Mouse (Mus musculus): Measurements from ENCODE around the gene Smpdl3a. TPM values are rescaled to one million over a fixed set of nuclear protein-coding genes. Genes with fewer than 3 reads are reported as not detected.

Smpdl3a gene
- polyA plus RNA-seq, 1 experiment = 48.3 TPM

DNA sequence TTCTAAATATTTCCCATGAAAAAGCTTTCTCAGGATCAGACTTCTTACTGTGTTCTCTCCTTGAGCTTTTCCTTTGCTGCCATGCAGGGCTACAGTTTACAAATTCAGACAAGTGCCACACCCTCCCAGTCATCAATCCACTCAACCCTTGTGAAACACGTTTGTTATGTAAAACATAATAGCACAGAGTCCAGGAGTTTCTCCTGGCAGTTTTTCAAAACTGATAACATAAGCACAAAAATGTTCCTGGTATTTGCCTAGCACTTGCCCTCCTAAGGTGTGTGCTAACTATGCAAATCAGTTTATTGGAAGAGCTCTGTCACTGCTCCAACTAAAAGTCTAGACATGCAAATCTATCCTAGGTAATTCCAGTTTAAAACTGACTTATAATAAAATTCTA lies 31.1 kb upstream of the Smpdl3a start:
- H3K27me3 ChIP-seq (ENCODE audit: control insufficient read depth, insufficient read depth, low read length) = no peaks in the 10 kb centered on the region
- no peak overlapping the region for H3K4me3 ChIP-seq (ENCODE audit: control insufficient read depth, insufficient read depth, low read length)
- H3K36me3 ChIP-seq (ENCODE audit: control insufficient read depth, insufficient read depth, low read length) = no peaks in the 10 kb centered on the region
- WGBS = 79% methylated on average over 1 of the region's 1 CpGs
- no peaks in the 10 kb centered on the region for H3K4me1 ChIP-seq (replicated peaks; ENCODE audit: control insufficient read depth, insufficient read depth, low read length)
- DNase-seq = no peak
- TF ChIP-seq CTCF (IDR thresholded peaks at IDR 0.05; ENCODE audit: borderline replicate concordance, control insufficient read depth, extremely low read depth, insufficient read depth, low read length, poor library complexity) (no peak), POLR2A (IDR thresholded peaks at IDR 0.05; ENCODE audit: control insufficient read depth, extremely low read depth, insufficient read depth, low read length, poor library complexity) (no peak)
- no peak overlapping the region for H3K27ac ChIP-seq (ENCODE audit: control insufficient read depth, insufficient read depth, low read length)

DNA sequence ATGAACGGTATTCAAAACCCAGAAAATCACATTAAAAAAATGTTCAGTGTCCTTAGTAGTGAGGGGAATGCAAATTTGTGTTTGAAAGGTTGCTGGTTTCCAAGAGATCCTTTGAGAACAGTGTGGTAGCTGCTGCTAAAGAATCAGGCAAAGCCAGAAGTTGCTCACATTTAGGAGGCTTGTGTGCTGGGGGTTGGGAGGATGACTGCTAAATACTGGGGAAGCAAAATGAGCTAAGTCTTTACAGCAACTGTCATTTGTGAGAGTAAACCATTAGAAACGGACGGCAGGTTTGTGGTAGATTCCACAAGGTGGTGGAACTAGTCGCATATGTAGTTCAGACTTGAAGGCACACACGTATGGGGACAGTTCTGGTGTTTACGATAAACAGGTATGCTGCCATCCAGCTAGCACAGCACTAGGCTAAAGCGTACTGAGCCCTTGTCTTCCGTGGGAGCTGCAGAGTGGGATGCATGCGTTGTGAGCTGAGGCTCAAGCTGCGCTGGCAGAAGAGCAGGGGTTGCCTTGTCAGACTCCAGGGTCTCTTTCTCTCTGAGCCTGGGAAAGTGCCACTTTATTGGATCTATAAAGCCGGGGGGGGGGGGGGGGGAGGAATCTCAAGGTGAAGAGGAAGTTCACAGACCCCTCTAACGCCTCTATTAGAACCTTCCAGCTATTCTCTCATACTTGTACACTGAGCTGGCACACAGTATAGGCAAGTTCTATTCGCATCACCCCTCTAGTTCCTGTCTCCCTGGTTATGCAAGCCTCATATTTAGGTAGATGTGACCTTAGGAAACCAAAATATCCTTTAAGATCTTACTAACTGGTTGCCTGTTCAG lies 10.6 kb upstream of the Smpdl3a start:
- no peaks in the 10 kb centered on the region for H3K27me3 ChIP-seq (ENCODE audit: control insufficient read depth, insufficient read depth, low read length)
- no peaks in the 10 kb centered on the region for H3K36me3 ChIP-seq (ENCODE audit: control insufficient read depth, insufficient read depth, low read length)
- H3K4me1 ChIP-seq (replicated peaks; ENCODE audit: control insufficient read depth, insufficient read depth, low read length) = no peaks in the 10 kb centered on the region
- no peak for TF ChIP-seq CTCF (IDR thresholded peaks at IDR 0.05; ENCODE audit: borderline replicate concordance, control insufficient read depth, extremely low read depth, insufficient read depth, low read length, poor library complexity)
- TF ChIP-seq POLR2A (IDR thresholded peaks at IDR 0.05; ENCODE audit: control insufficient read depth, extremely low read depth, insufficient read depth, low read length, poor library complexity) = no peak
- 78% methylated on average over 13 of the region's 13 CpGs for WGBS
- DNase-seq = no peak
- no peak overlapping the region for H3K27ac ChIP-seq (ENCODE audit: control insufficient read depth, insufficient read depth, low read length)
- H3K4me3 ChIP-seq (ENCODE audit: control insufficient read depth, insufficient read depth, low read length) = no peak overlapping the region

DNA sequence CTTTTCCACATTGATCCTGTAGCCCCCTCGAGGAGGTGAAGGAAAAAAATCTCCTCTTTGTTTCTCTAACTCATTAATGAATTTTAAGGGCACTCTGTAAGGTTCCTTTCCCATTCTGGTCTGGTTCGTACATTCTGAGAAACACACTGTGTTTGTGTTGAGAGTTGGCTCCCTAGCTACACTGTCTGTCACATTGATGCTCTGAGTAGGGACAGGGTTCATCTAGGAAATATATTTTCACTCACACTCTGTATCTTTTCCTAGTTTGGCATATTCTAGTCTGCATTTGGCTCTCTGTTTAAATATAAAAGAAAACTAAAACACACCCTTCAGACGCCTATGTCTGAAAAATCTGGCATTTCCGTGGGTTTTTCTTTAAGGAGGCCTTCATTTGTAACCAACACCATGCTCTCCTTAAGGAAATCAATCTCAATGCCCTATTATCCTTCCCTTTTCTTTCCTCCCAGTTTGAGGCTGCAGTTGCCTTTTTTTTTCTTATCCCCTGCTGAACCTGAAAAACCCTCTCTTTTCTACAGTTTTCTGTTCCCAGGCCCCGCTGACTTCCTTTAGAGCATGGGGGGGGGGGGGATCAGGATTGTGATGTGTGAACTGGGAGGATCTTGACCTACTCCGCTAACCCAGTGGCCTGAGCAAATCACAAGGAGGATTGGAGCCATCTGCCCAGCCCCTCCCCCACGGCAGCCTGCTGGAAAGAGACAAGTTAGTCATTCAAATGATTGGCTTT lies 9.8 kb upstream of the Smpdl3a start:
- Histone ChIP-seq H3K36me3 (ENCODE audit: control insufficient read depth, insufficient read depth, low read length) (no peaks in the 10 kb centered on the region), H3K27ac (ENCODE audit: control insufficient read depth, insufficient read depth, low read length) (no peak overlapping the region), H3K4me1 (replicated peaks; ENCODE audit: control insufficient read depth, insufficient read depth, low read length) (no peaks in the 10 kb centered on the region), H3K4me3 (ENCODE audit: control insufficient read depth, insufficient read depth, low read length) (no peak overlapping the region), H3K27me3 (ENCODE audit: control insufficient read depth, insufficient read depth, low read length) (no peaks in the 10 kb centered on the region)
- no peak for TF ChIP-seq POLR2A (IDR thresholded peaks at IDR 0.05; ENCODE audit: control insufficient read depth, extremely low read depth, insufficient read depth, low read length, poor library complexity)
- no peak for TF ChIP-seq CTCF (IDR thresholded peaks at IDR 0.05; ENCODE audit: borderline replicate concordance, control insufficient read depth, extremely low read depth, insufficient read depth, low read length, poor library complexity)
- WGBS = 67% methylated on average over 7 of the region's 7 CpGs
- no peak for DNase-seq

DNA sequence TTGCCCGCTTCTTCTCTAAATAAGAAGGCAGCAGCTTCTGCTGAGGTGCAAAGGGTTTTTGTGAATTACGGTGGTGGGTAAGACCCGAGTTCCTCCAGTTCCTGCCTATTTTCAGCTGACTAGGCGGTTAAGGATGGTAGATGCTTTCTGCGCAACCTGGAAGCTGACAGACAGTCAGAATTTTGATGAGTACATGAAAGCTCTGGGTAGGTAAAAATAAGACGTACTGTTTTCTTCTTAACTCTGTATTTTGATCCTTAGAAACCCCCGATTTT lies 9.3 kb upstream of the Smpdl3a start, which contains the start of gene Fabp7:
Gene Fabp7, plus strand, starts transcription at position 6 of the 275 bp plus-strand sequence.
- H3K27ac ChIP-seq (ENCODE audit: control insufficient read depth, insufficient read depth, low read length) = no peak within 1 kb of the TSS
- no peaks in the 10 kb centered on the region for H3K36me3 ChIP-seq (ENCODE audit: control insufficient read depth, insufficient read depth, low read length)
- WGBS = 60% methylated on average over 7 of the region's 7 CpGs
- TF ChIP-seq POLR2A (IDR thresholded peaks at IDR 0.05; ENCODE audit: control insufficient read depth, extremely low read depth, insufficient read depth, low read length, poor library complexity) = no peak
- TF ChIP-seq CTCF (IDR thresholded peaks at IDR 0.05; ENCODE audit: borderline replicate concordance, control insufficient read depth, extremely low read depth, insufficient read depth, low read length, poor library complexity) = no peak
- no peaks in the 10 kb centered on the region for H3K27me3 ChIP-seq (ENCODE audit: control insufficient read depth, insufficient read depth, low read length)
- no peaks in the 10 kb centered on the region for H3K4me1 ChIP-seq (replicated peaks; ENCODE audit: control insufficient read depth, insufficient read depth, low read length)
- DNase-seq = no peak
- no peak within 1 kb of the TSS for H3K4me3 ChIP-seq (ENCODE audit: control insufficient read depth, insufficient read depth, low read length)

DNA sequence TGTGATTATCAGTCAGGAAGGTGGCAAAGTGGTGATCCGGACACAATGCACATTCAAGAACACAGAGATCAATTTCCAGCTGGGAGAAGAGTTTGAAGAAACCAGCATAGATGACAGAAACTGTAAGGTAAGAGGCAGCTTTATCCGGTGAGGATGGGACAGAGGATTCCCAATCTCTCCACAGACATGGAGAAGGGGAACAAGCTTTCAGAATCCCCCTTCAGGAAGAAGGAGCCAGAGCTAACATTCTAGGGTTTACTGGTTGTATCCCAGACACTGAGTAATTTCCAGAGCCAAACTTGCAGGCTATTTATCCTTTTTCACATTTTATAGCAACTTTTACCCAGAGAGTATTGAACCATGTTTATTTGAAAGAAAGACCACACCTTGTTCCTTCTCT lies 8.6 kb upstream of the Smpdl3a start:
- Histone ChIP-seq H3K27ac (ENCODE audit: control insufficient read depth, insufficient read depth, low read length) (no peak overlapping the region), H3K4me1 (replicated peaks; ENCODE audit: control insufficient read depth, insufficient read depth, low read length) (no peaks in the 10 kb centered on the region), H3K27me3 (ENCODE audit: control insufficient read depth, insufficient read depth, low read length) (no peaks in the 10 kb centered on the region), H3K4me3 (ENCODE audit: control insufficient read depth, insufficient read depth, low read length) (no peak overlapping the region), H3K36me3 (ENCODE audit: control insufficient read depth, insufficient read depth, low read length) (no peaks in the 10 kb centered on the region)
- no peak for DNase-seq
- 96% methylated on average over 2 of the region's 2 CpGs for WGBS
- TF ChIP-seq CTCF (IDR thresholded peaks at IDR 0.05; ENCODE audit: borderline replicate concordance, control insufficient read depth, extremely low read depth, insufficient read depth, low read length, poor library complexity) = no peak
- TF ChIP-seq POLR2A (IDR thresholded peaks at IDR 0.05; ENCODE audit: control insufficient read depth, extremely low read depth, insufficient read depth, low read length, poor library complexity) = no peak

DNA sequence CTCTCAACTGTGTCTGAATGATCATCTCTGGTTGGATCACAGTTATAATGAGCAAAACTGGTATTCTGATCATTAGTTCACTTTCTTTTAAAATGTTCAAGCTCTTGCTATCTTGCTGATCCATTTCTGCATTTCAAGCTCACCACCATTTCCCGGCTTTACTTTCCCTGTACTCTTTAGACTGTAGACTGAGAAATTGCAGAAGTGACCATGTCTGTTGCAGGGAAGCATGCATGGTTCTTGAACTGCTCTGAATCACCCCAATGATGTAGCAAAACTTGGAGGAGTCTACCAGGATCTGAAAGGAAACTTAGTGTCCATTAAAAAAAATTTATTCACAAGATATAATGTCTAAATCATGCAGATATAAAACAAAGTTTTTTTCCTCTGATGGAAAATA lies 1.2 kb upstream of the Smpdl3a start:
- TF ChIP-seq CTCF (IDR thresholded peaks at IDR 0.05; ENCODE audit: borderline replicate concordance, control insufficient read depth, extremely low read depth, insufficient read depth, low read length, poor library complexity) (no peak), POLR2A (IDR thresholded peaks at IDR 0.05; ENCODE audit: control insufficient read depth, extremely low read depth, insufficient read depth, low read length, poor library complexity) (no peak)
- Histone ChIP-seq H3K4me3 (ENCODE audit: control insufficient read depth, insufficient read depth, low read length) (no peak overlapping the region), H3K27ac (ENCODE audit: control insufficient read depth, insufficient read depth, low read length) (no peak overlapping the region), H3K4me1 (replicated peaks; ENCODE audit: control insufficient read depth, insufficient read depth, low read length) (peaks cover 11% of the 10 kb centered on the region), H3K36me3 (ENCODE audit: control insufficient read depth, insufficient read depth, low read length) (no peaks in the 10 kb centered on the region), H3K27me3 (ENCODE audit: control insufficient read depth, insufficient read depth, low read length) (no peaks in the 10 kb centered on the region)
- no peak for DNase-seq
- WGBS = 78% methylated on average over 1 of the region's 1 CpGs
